Mouse (Mus musculus) G1E (cell line): Measurements from ENCODE around the gene Nudt8.

ENCODE experiments used
- CTCF ChIP-seq: IDR thresholded peaks from 2 replicates; pipeline ENCODE4 v1.5.1; 2012; ENCODE audit warnings: low read depth, low read length, inconsistent platforms, mixed read lengths
- POLR2AphosphoS5 ChIP-seq: IDR thresholded peaks from 2 replicates; pipeline ENCODE4 v1.6.1; 2012; ENCODE audit warnings: low read depth, low read length, inconsistent platforms; ENCODE audit not compliant: insufficient replicate concordance
- TAL1 ChIP-seq: conservative IDR thresholded peaks from 2 replicates; pipeline ENCODE4 v1.6.1; 2012; ENCODE audit warnings: low read depth, low read length, inconsistent platforms, mixed read lengths

- TF ChIP-seq CTCF (no peak), POLR2AphosphoS5 (no peak), TAL1 (no peak)
Observed at GRCm38 (mm10) chr19:4023185-4023584, 22.8 kb downstream of the Nudt8 start.
